Mouse (Mus musculus) MEL (cell line): ENCODE measurements around the gene Lyar. TPM values are rescaled to one million over a fixed set of nuclear protein-coding genes. Genes with fewer than 3 reads are reported as not detected.

Source experiments
- DNase-seq: peaks from one replicate; pipeline ENCODE4 v3.0.0; 2011; ENCODE audit warnings: low read depth, low spot score
- H3K27ac ChIP-seq: 2 replicates; pipeline ENCODE4 v1.5.1; 2012; ENCODE audit warnings: low read depth, mild to moderate bottlenecking, control low read depth, low read length, moderate library complexity; ENCODE audit not compliant: control insufficient read depth
- H3K27me3 ChIP-seq, 2 experiments: fragments of 150-350 bp in 1 of 2; sonication (generic) in 1 of 2; 2 replicates each; pipeline ENCODE4 v1.6.1; 2012; ENCODE audit warnings: low read length in 2 of 2, mild to moderate bottlenecking in 2 of 2, improper control_type of control experiment in 1 of 2, moderate library complexity in 1 of 2; ENCODE audit not compliant: insufficient read depth in 2 of 2, control insufficient read depth in 1 of 2
- H3K36me3 ChIP-seq, 2 experiments: 2 replicates each; pipeline ENCODE4 v1.6.1; 2012 to 2014; ENCODE audit warnings: low read length in 2 of 2, improper control_type of control experiment in 1 of 2, inconsistent platforms in 1 of 2, mild to moderate bottlenecking in 1 of 2; ENCODE audit not compliant: insufficient read depth in 2 of 2, control insufficient read depth in 1 of 2
- H3K4me1 ChIP-seq, 2 experiments: fragments of 150-350 bp in 1 of 2; sonication (generic) in 1 of 2; 2 replicates each; pipeline ENCODE4 v1.6.1; 2012; ENCODE audit warnings: low read length in 2 of 2, improper control_type of control experiment in 1 of 2, mild to moderate bottlenecking in 1 of 2; ENCODE audit not compliant: insufficient read depth in 2 of 2, control insufficient read depth in 1 of 2
- H3K4me3 ChIP-seq, 2 experiments: fragments of 150-350 bp in 1 of 2; sonication (generic) in 1 of 2; 2 replicates each; pipeline ENCODE4 v1.5.1; 2012; ENCODE audit warnings: low read depth in 2 of 2, low read length in 2 of 2, mild to moderate bottlenecking in 2 of 2, moderate library complexity in 2 of 2, control low read depth in 1 of 2, improper control_type of control experiment in 1 of 2; ENCODE audit not compliant: control insufficient read depth in 1 of 2, insufficient read depth in 1 of 2
- H3K79me2 ChIP-seq: 2 replicates; pipeline ENCODE4 v1.6.1; 2012; ENCODE audit warnings: mild to moderate bottlenecking, low read length, moderate library complexity; ENCODE audit not compliant: control insufficient read depth, poor library complexity, insufficient read depth
- H3K9ac ChIP-seq: 2 replicates; pipeline ENCODE4 v1.6.1; 2012; ENCODE audit warnings: low read depth, mild to moderate bottlenecking, control low read depth, low read length, moderate library complexity; ENCODE audit not compliant: control insufficient read depth, poor library complexity, severe bottlenecking
- H3K9me3 ChIP-seq: fragments of 150-350 bp; sonication (generic); replicated peaks from 2 replicates; pipeline ENCODE4 v1.6.1; 2012; ENCODE audit warnings: mild to moderate bottlenecking, low read length, improper control_type of control experiment, moderate library complexity; ENCODE audit not compliant: insufficient read depth
- HCFC1 ChIP-seq: IDR thresholded peaks from 2 replicates; pipeline ENCODE4 v1.6.1; 2012; ENCODE audit warnings: low read depth, mild to moderate bottlenecking, inconsistent platforms, low read length, improper control_type of control experiment, moderate library complexity
- JUND ChIP-seq: IDR thresholded peaks from 2 replicates; pipeline ENCODE4 v1.6.1; 2011; ENCODE audit warnings: low read depth, mild to moderate bottlenecking, improper control_type of control experiment, low read length
- MAX ChIP-seq: IDR thresholded peaks from 2 replicates; pipeline ENCODE4 v1.6.1; 2011; ENCODE audit warnings: low read length, improper control_type of control experiment
- MXI1 ChIP-seq: IDR thresholded peaks from 2 replicates; pipeline ENCODE4 v1.6.1; 2011; ENCODE audit warnings: mild to moderate bottlenecking, low read depth, low read length, improper control_type of control experiment
- MYB ChIP-seq: IDR thresholded peaks from 2 replicates; pipeline ENCODE4 v1.6.1; 2011; ENCODE audit warnings: mild to moderate bottlenecking, low read depth, low read length, improper control_type of control experiment
- MYC ChIP-seq: IDR thresholded peaks from 2 replicates; pipeline ENCODE4 v1.6.1; 2011; ENCODE audit warnings: low read depth, mild to moderate bottlenecking, low read length, improper control_type of control experiment, moderate library complexity
- POLR2AphosphoS5 ChIP-seq: IDR thresholded peaks from 2 replicates; pipeline ENCODE4 v1.6.1; 2012; ENCODE audit warnings: low read depth, borderline replicate concordance, mild to moderate bottlenecking, inconsistent platforms, low read length, moderate library complexity, mixed read lengths
- RAD21 ChIP-seq: IDR thresholded peaks from 2 replicates; pipeline ENCODE4 v1.6.1; 2011; ENCODE audit warnings: mild to moderate bottlenecking, low read depth, low read length, improper control_type of control experiment
- RCOR1 ChIP-seq: IDR thresholded peaks from 2 replicates; pipeline ENCODE4 v1.6.1; 2012; ENCODE audit warnings: low read depth, mild to moderate bottlenecking, inconsistent platforms, low read length, improper control_type of control experiment
- SIN3A ChIP-seq: IDR thresholded peaks from 2 replicates; pipeline ENCODE4 v1.6.1; 2012; ENCODE audit warnings: low read length, improper control_type of control experiment, inconsistent platforms
- TBP ChIP-seq: IDR thresholded peaks from 2 replicates; pipeline ENCODE4 v1.8.0; 2011; ENCODE audit warnings: low read depth, low read length, improper control_type of control experiment
- UBTF ChIP-seq: IDR thresholded peaks from 2 replicates; pipeline ENCODE4 v1.6.1; 2012; ENCODE audit warnings: low read depth, mild to moderate bottlenecking, inconsistent platforms, low read length, improper control_type of control experiment, moderate library complexity, borderline replicate concordance; ENCODE audit not compliant: insufficient read depth
- USF1 ChIP-seq: IDR thresholded peaks from 2 replicates; pipeline ENCODE4 v1.6.1; 2014; ENCODE audit warnings: low read depth, mild to moderate bottlenecking, inconsistent platforms, low read length, improper control_type of control experiment, moderate library complexity
- ZC3H11A ChIP-seq: IDR thresholded peaks from 2 replicates; pipeline ENCODE4 v1.6.1; 2012; ENCODE audit warnings: low read depth, mild to moderate bottlenecking, inconsistent platforms, low read length, improper control_type of control experiment
- ZKSCAN1 ChIP-seq: IDR thresholded peaks from 2 replicates; pipeline ENCODE4 v1.6.1; 2012; ENCODE audit warnings: low read depth, mild to moderate bottlenecking, inconsistent platforms, low read length, improper control_type of control experiment, moderate library complexity
- ZNF384 ChIP-seq: IDR thresholded peaks from 2 replicates; pipeline ENCODE4 v1.6.1; 2012; ENCODE audit warnings: low read depth, mild to moderate bottlenecking, inconsistent platforms, low read length, improper control_type of control experiment
- polyA plus RNA-seq, 2 experiments: library from polyadenylated mRNA; stranded (reverse) in 1 of 2; unstranded in 1 of 2; fragments of >175 nt in 1 of 2; fragments of >200 nt in 1 of 2; gene quantifications; 2 replicates each; pipeline versions ENCODE4 v1.2.1 to v1.2.4; 2012; ENCODE audit warnings: low replicate concordance in 2 of 2, low read depth in 1 of 2; ENCODE audit not compliant: insufficient read length in 2 of 2, insufficient read depth in 1 of 2, missing spikeins in 1 of 2
- total RNA-seq: library from RNA; depleted of rRNA; stranded (reverse); fragments of 300-350 nt; gene quantifications from 2 replicates; pipeline ENCODE4 v1.2.3, GENCODE M21; 2012

The Lyar gene
- total and polyA plus RNA-seq, 3 experiments = 333 to 678 (median 507) TPM

DNA sequence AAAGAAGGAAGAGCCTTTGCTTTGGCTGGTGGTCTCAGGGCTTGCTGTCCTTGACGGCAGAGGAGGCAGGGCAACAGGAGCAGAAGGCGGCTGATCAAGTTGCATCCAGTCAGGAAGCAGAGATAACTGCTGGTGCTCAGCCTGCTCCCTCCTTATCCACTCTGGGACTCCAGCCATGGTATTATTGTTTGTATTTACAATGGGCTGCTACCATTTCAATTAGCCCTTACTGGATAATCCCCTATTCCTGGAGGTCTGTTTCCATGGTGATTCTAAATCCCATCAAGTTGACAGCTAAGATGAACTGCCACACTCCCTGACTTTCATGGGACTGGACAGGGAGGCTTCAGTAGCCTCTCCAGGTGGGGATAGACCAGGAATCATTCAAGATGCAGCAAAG is 25.3 kb upstream of the Lyar start (continued):
- TF ChIP-seq POLR2AphosphoS5 = no peak
- TF ChIP-seq JUND = no peak

GRCm38 (mm10) chr5:38195941-38196340 is 24.3 kb upstream of the Lyar start:
- no peak overlapping the region for H3K27ac ChIP-seq
- no peak for TF ChIP-seq RCOR1
- no peak for TF ChIP-seq ZC3H11A
- no peak for TF ChIP-seq UBTF
- TF ChIP-seq SIN3A = no peak
- no peak for TF ChIP-seq RAD21
- no peak for TF ChIP-seq MYC
- no peak for TF ChIP-seq MYB
- no peak for TF ChIP-seq MAX
- TF ChIP-seq JUND = no peak
- no peak for TF ChIP-seq TBP
- TF ChIP-seq ZNF384 = no peak
- no peak for TF ChIP-seq ZKSCAN1
- no peak for TF ChIP-seq USF1
- H3K9ac ChIP-seq = no peak overlapping the region
- H3K4me3 ChIP-seq = no peak overlapping the region
- H3K36me3 ChIP-seq = no peaks in the 10 kb centered on the region
- no peaks in the 10 kb centered on the region for H3K27me3 ChIP-seq
- no peaks in the 10 kb centered on the region for H3K9me3 ChIP-seq
- no peak for DNase-seq
- H3K4me1 ChIP-seq = no peaks in the 10 kb centered on the region
- no peaks in the 10 kb centered on the region for H3K79me2 ChIP-seq

DNA sequence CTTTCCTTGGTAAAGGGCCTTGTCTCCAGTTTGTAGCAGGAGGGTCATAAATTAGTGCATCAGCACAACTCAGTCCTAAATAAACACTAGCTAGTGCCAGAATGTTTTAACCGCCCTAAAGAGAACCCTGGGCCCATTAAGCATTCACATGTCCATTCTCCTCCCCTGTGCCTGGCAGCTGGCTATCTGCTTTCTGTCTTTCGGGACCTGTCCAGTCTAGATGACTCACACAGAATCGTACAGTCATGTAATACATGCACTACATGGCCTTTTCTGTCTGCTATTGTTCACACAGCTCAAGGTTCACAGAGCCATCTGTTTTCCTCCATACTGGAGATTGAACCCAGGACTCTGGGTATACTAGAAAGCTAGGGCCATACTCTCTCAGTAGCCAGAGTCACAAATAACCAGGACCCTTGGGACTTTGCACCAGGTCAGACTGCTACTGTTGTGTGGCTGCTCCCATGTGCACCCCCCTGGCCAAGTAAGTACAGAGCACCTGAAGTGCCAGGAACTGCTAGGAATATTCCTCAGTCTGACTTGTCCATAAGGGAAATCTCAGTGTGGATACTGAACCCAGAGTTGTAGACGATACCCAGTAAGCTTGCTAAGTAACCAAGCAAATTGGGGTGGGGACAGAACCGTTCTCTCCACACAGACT is 23.3 kb upstream of the Lyar start:
- no peak overlapping the region for H3K27ac ChIP-seq
- no peaks in the 10 kb centered on the region for H3K9me3 ChIP-seq
- no peaks in the 10 kb centered on the region for H3K79me2 ChIP-seq
- no peak for DNase-seq
- no peak overlapping the region for H3K9ac ChIP-seq
- no peaks in the 10 kb centered on the region for H3K4me1 ChIP-seq
- H3K4me3 ChIP-seq = no peak overlapping the region
- TF ChIP-seq MXI1 = no peak
- TF ChIP-seq SIN3A = no peak
- TF ChIP-seq HCFC1 = no peak
- no peaks in the 10 kb centered on the region for H3K36me3 ChIP-seq
- H3K27me3 ChIP-seq = no peaks in the 10 kb centered on the region
